Mouse (Mus musculus): ENCODE measurements around the gene Krt18.
"Not testable (repeated sequence)": the region's sequence is repeated elsewhere in the genome, so short reads cannot be mapped to it uniquely, and the experiment has no call there.

The Krt18 gene

GRCm38 (mm10) chr15:102028040-102028439, at the start of gene Krt18:
TSS of gene Krt18 (plus strand) at chr15:102028180.
- DNase-seq, result peak in 1 of 2 experiments; percentile 5

GRCm38 (mm10) chr15:101980849-101981248, 47.1 kb upstream of the Krt18 start:
- DNase-seq, result no peak

- no peak for DNase-seq
Observed at GRCm38 (mm10) chr15:101983315-101983948, 44.5 kb upstream of the Krt18 start.

GRCm38 (mm10) chr15:101983949-101984601, 43.9 kb upstream of the Krt18 start:
- peak; percentile 48 to 78 for DNase-seq

- no peak for DNase-seq
Observed at GRCm38 (mm10) chr15:101984746-101985145, 43.2 kb upstream of the Krt18 start.

GRCm38 (mm10) chr15:101988119-101988518, 39.9 kb upstream of the Krt18 start:
- peak; percentile 54 to 80 for DNase-seq

GRCm38 (mm10) chr15:101988714-101989113, 39.3 kb upstream of the Krt18 start:
- no peak for DNase-seq

GRCm38 (mm10) chr15:101990946-101991345, 37.0 kb upstream of the Krt18 start:
- DNase-seq, result no peak

GRCm38 (mm10) chr15:101994365-101994764, 33.6 kb upstream of the Krt18 start:
- DNase-seq, result no peak

GRCm38 (mm10) chr15:101995484-101996236, 32.3 kb upstream of the Krt18 start:
- no peak for DNase-seq

GRCm38 (mm10) chr15:101996450-101997078, 31.4 kb upstream of the Krt18 start:
- DNase-seq, result not testable (repeated sequence)

- DNase-seq, result no peak
Observed at GRCm38 (mm10) chr15:101999156-101999555, 28.8 kb upstream of the Krt18 start.

- DNase-seq, result no peak
Observed at GRCm38 (mm10) chr15:101999676-102000335, 28.2 kb upstream of the Krt18 start.

- DNase-seq, result no peak
Observed at GRCm38 (mm10) chr15:102002646-102003488, 25.1 kb upstream of the Krt18 start.

- DNase-seq, result no peak
Observed at GRCm38 (mm10) chr15:102003516-102003915, 24.5 kb upstream of the Krt18 start.

GRCm38 (mm10) chr15:102004189-102004588, 23.8 kb upstream of the Krt18 start, which contains the start of gene Krt8:
TSS of gene Krt8 (minus strand) at chr15:102004482.
- DNase-seq, result no peak

- no peak for DNase-seq
Observed at GRCm38 (mm10) chr15:102005290-102005689, 22.7 kb upstream of the Krt18 start.

- DNase-seq, result no peak
Observed at GRCm38 (mm10) chr15:102006317-102006716, 21.7 kb upstream of the Krt18 start.

GRCm38 (mm10) chr15:102007097-102008069, 20.6 kb upstream of the Krt18 start:
- DNase-seq, result no peak

- no peak for DNase-seq
Observed at GRCm38 (mm10) chr15:102010569-102011245, 17.3 kb upstream of the Krt18 start.
